Mouse (Mus musculus): ENCODE data around the gene Hectd3.

Hectd3 gene

GRCm38 (mm10) chr4:117017738-117018137, 22.6 kb downstream of the Hectd3 start:
- no peak for DNase-seq (ENCODE audit: extremely low read depth, low read depth)

- DNase-seq (ENCODE audit: extremely low read depth, low read depth) = no peak
These were observed 23.2 kb downstream of the Hectd3 start for GRCm38 (mm10) chr4:117018327-117018726.

- peak; percentile 84 for DNase-seq (ENCODE audit: extremely low read depth, low read depth)
These were observed 24.4 kb downstream of the Hectd3 start, which contains the start of gene Eif2b3 for GRCm38 (mm10) chr4:117019206-117020134. Gene Eif2b3, plus strand, starts transcription at chr4:117019402.

GRCm38 (mm10) chr4:117023469-117023868, 28.4 kb downstream of the Hectd3 start:
- no peak for DNase-seq (ENCODE audit: extremely low read depth, low read depth)

- DNase-seq (ENCODE audit: extremely low read depth, low read depth) = no peak
These were observed 36.0 kb downstream of the Hectd3 start for GRCm38 (mm10) chr4:117031105-117031504.

- no peak for DNase-seq (ENCODE audit: extremely low read depth, low read depth)
These were observed 45.0 kb downstream of the Hectd3 start for GRCm38 (mm10) chr4:117039925-117040687.

GRCm38 (mm10) chr4:117040791-117041190, 45.7 kb downstream of the Hectd3 start:
- DNase-seq (ENCODE audit: extremely low read depth, low read depth) = no peak

- DNase-seq (ENCODE audit: extremely low read depth, low read depth) = no peak
These were observed 46.2 kb downstream of the Hectd3 start for GRCm38 (mm10) chr4:117041283-117041721.

GRCm38 (mm10) chr4:117048836-117049235, 53.7 kb downstream of the Hectd3 start:
- no peak for DNase-seq (ENCODE audit: extremely low read depth, low read depth)

- DNase-seq (ENCODE audit: extremely low read depth, low read depth) = no peak
These were observed 54.4 kb downstream of the Hectd3 start for GRCm38 (mm10) chr4:117049485-117049884.

- no peak for DNase-seq (ENCODE audit: extremely low read depth, low read depth)
These were observed 57.5 kb downstream of the Hectd3 start for GRCm38 (mm10) chr4:117052626-117053025.

- DNase-seq (ENCODE audit: extremely low read depth, low read depth) = no peak
These were observed 58.8 kb downstream of the Hectd3 start for GRCm38 (mm10) chr4:117053956-117054355.

Data from MEL-GATA-1-ER (cell line).